Mouse (Mus musculus): ENCODE results near the gene Bnip3. TPM values are rescaled to one million over a fixed set of nuclear protein-coding genes. Genes with fewer than 3 reads are reported as not detected.

The Bnip3 gene
- polyA plus RNA-seq, 1 experiment from 2014 or later = 125 TPM

GRCm38 (mm10) chr7:138850083-138850482, 59.2 kb downstream of the Bnip3 start:
- H3K4me1 ChIP-seq (replicated peaks; ENCODE audit: insufficient read depth, low read length) = peaks cover 14% of the 10 kb centered on the region
- no peaks in the 10 kb centered on the region for H3K9me3 ChIP-seq (replicated peaks; ENCODE audit: low read length)
- no peak overlapping the region for H3K4me2 ChIP-seq (ENCODE audit: low read length)
- no peak overlapping the region for H3K4me3 ChIP-seq (replicated peaks; ENCODE audit: low read depth, low read length)
- no peaks in the 10 kb centered on the region for H3K27me3 ChIP-seq (ENCODE audit: insufficient read depth, low read length)
- DNase-seq (ENCODE audit: low spot score) = no peak
- ATAC-seq (replicated peaks; ENCODE audit: low FRiP score, low read depth) = no peak
- no peaks in the 10 kb centered on the region; the same call in 1 of the 2 replicates for H3K36me3 ChIP-seq (ENCODE audit: insufficient read depth, low read length)
- no peak overlapping the region for H3K9ac ChIP-seq (ENCODE audit: low read depth, low read length)
- no peak overlapping the region for H3K27ac ChIP-seq
- TF ChIP-seq CTCF (IDR thresholded peaks at IDR 0.05; ENCODE audit: low read depth) = no peak

DNA sequence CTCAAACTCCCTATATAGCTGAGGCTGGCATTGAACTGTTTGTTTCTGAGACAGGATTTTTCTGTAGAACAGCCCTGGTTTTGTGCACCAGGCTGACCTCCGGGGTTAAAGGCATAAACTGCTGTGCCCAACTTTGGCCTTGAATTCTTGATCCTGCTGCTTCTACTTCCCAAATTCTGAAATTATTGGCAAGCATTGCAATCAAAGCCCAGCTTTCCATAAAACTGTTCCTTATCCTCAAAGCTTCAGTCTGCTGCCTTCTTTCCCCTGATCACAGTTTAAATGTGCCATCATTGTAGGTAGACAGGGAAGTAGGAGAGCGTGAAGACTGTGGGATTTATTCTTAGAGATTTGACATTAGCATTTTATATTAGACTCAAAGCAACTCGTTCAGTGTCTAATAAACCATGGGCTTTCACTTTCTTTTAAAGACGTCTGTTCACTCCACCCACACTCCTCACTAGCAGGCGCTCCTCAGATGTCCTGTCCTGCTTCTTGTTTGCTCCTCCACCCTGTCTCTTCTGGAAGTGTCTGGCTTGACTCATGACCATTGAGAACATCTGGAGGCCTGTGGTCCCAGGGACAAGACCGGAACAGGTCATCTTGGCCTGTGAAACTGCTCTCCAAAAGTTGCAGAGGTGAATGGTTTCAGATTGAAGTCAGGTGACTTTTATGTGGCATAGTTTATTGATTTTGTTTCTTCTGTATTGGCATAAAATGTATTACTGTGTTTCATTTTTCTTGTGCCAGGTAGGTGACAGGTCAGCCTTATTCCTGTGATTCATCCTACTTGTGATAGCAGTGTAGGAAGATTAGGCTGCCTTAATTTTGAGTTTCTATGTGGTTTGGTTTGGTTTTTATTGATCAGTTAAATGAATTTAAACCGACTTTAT, 61.0 kb downstream of the Bnip3 start:
- no peak for TF ChIP-seq CTCF (IDR thresholded peaks at IDR 0.05; ENCODE audit: low read depth)

DNA sequence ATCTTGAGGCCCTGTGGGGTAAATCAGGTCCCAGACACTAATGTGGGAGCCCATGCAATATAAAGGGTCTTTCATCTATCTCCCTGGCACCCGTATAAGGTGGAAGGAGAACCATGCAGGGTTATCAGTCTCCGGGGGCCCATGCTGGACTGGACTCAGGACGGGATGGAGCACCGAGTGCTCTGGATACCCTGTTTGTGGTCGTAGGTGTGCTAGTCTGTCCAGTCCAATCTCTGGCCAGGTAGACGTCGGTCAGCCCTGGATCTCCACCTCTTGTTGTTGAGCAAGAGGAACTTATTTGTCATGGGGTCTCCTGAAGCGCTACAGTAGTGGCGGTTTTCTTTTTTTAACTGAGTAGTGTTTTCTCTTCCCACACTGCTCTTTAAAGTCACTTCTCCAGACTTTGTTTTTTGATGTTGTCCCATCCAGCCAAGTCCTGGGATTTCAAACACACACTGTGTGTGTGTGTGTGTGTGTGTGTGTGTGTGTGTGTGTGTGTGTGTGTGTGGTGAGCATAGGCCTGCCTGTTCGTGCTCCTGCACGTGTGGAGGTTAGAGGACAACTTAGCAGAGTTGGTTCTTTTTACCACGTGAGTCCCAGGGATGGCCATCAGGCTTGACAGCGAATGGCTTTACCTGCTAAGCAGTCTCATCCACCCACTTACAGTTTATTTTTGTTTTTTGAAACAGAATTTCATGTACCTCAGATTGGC, 61.8 kb downstream of the Bnip3 start:
- Histone ChIP-seq H3K9me3 (replicated peaks; ENCODE audit: low read length) (no peaks in the 10 kb centered on the region), H3K9ac (ENCODE audit: low read depth, low read length) (peak overlapping the region; percentile 90), H3K4me2 (ENCODE audit: low read length) (peak overlapping the region; percentile 91), H3K27ac (0 out of 2 replicates have a peak overlapping the region, but pooled peaks have one; percentile 96), H3K4me3 (replicated peaks; ENCODE audit: low read depth, low read length) (peak overlapping the region; percentile 96), H3K27me3 (ENCODE audit: insufficient read depth, low read length) (no peaks in the 10 kb centered on the region), H3K36me3 (ENCODE audit: insufficient read depth, low read length) (no peaks in the 10 kb centered on the region; the same call in 1 of the 2 replicates), H3K4me1 (replicated peaks; ENCODE audit: insufficient read depth, low read length) (peaks cover 32% of the 10 kb centered on the region)
- 37% methylated on average over 13 of the region's 13 CpGs for WGBS
- no peak for ATAC-seq (replicated peaks; ENCODE audit: low FRiP score, low read depth)
- TF ChIP-seq CTCF (IDR thresholded peaks at IDR 0.05; ENCODE audit: low read depth) = no peak
- DNase-seq (ENCODE audit: low spot score) = peak; percentile 9

More for the DNA sequence above, 61.0 kb downstream of the Bnip3 start:
- ATAC-seq (replicated peaks; ENCODE audit: low FRiP score, low read depth) (no peak), DNase-seq (ENCODE audit: low spot score) (no peak)
- no peaks in the 10 kb centered on the region for H3K9me3 ChIP-seq (replicated peaks; ENCODE audit: low read length)
- no peak overlapping the region for H3K9ac ChIP-seq (ENCODE audit: low read depth, low read length)
- H3K4me2 ChIP-seq (ENCODE audit: low read length) = peak overlapping the region; percentile 91; the same call in 1 of the 2 replicates
- H3K4me3 ChIP-seq (replicated peaks; ENCODE audit: low read depth, low read length) = no peak overlapping the region
- peaks cover 28% of the 10 kb centered on the region for H3K4me1 ChIP-seq (replicated peaks; ENCODE audit: insufficient read depth, low read length)
- no peaks in the 10 kb centered on the region; the same call in 1 of the 2 replicates for H3K36me3 ChIP-seq (ENCODE audit: insufficient read depth, low read length)
- no peaks in the 10 kb centered on the region for H3K27me3 ChIP-seq (ENCODE audit: insufficient read depth, low read length)
- WGBS = 74% methylated on average over 7 of the region's 7 CpGs
- no peak overlapping the region for H3K27ac ChIP-seq

DNA sequence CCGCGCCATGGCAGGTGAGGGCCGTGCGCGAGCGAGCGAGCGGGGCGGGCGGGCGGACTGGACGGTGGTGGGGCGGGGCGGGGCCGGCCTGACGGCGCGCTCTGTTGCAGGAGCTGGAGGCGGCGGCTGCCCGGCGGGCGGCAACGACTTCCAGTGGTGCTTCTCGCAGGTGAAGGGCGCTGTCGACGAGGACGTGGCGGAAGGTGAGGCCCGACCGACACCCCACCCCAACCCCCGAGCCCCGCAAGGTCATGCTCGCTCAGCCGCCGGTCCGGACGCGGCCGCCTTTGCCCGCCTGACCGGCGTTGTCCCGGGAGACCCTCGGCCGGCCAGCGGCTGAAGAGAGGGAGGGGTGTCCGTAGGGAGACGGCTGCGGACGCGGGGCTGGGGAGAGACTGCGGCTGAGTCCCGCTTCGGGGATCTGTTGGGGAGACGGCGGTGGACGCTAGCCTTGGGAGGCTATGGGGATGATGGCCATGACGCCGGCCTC, 62.8 kb downstream of the Bnip3 start:
- H3K4me2 ChIP-seq (ENCODE audit: low read length) = peak overlapping the region; percentile 91
- no peaks in the 10 kb centered on the region for H3K27me3 ChIP-seq (ENCODE audit: insufficient read depth, low read length)
- peak overlapping the region; percentile 90 for H3K9ac ChIP-seq (ENCODE audit: low read depth, low read length)
- H3K27ac ChIP-seq = peak overlapping the region; percentile 96
- DNase-seq (ENCODE audit: low spot score) (no peak), ATAC-seq (replicated peaks; ENCODE audit: low FRiP score, low read depth) (peak; percentile 80)
- no peak for TF ChIP-seq CTCF (IDR thresholded peaks at IDR 0.05; ENCODE audit: low read depth)
- H3K4me3 ChIP-seq (replicated peaks; ENCODE audit: low read depth, low read length) = peak overlapping the region; percentile 96
- peaks cover 32% of the 10 kb centered on the region for H3K4me1 ChIP-seq (replicated peaks; ENCODE audit: insufficient read depth, low read length)
- no peaks in the 10 kb centered on the region; the same call in 1 of the 2 replicates for H3K36me3 ChIP-seq (ENCODE audit: insufficient read depth, low read length)
- H3K9me3 ChIP-seq (replicated peaks; ENCODE audit: low read length) = no peaks in the 10 kb centered on the region
- under 1% methylated on average over 55 of the region's 61 CpGs for WGBS

DNA sequence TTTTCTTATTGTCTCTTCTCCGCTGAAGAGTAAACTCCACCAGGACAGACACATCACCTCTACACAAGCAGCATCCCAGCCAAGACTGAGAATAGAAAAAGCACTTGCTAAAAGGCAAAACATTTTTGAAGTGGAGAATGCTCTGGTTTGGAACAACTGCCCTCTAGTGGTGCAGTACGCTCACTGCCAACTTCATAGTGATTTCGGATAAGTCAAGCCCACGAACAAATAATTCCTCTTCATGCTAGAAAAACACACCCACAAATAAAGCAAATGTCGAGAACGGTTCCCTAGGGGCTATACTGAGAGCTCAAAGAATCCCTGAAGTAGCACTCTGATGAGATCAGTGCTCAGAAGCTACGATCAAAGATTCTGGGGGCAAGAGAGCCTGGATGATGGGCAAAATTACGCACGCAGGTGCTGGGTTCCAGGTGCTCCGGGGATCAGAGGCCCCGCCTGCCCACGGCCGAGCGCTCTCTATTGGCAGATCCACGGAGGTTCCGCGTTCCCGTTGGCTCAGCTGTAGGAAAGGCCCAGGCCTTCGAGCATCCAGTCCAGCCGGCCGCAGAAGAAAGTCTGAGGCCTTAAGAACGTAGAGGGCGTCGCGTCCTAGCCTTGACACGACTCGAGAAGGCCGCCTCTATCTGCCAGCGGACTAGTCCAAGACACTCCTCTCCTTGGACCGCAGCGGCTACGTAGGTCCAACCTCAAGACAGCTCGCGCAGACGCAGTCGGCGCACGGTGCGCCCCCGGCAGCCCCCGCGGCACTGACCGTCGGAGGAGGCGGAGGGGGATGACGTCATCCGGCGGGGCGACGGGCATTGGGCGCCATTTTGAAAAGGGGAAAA, 63.6 kb downstream of the Bnip3 start, which contains the start of the genes Ppp2r2d and Mapk1ip1:
Ppp2r2d (plus strand) TSS at position 536 of the 848 bp plus-strand sequence.
Mapk1ip1 (minus strand) TSS at position 730 of the 848 bp plus-strand sequence.
- no peaks in the 10 kb centered on the region for H3K9me3 ChIP-seq (replicated peaks; ENCODE audit: low read length)
- DNase-seq (ENCODE audit: low spot score) (peak; percentile 97), ATAC-seq (replicated peaks; ENCODE audit: low FRiP score, low read depth) (peak; percentile 94)
- H3K27ac ChIP-seq = peak within 1 kb of the TSS; percentile 96
- under 1% methylated on average over 51 of the region's 51 CpGs for whole genome bisulfite sequencing
- peak; percentile 85 for TF ChIP-seq CTCF (IDR thresholded peaks at IDR 0.05; ENCODE audit: low read depth)
- H3K4me1 ChIP-seq (replicated peaks; ENCODE audit: insufficient read depth, low read length) = peaks cover 32% of the 10 kb centered on the region
- no peaks in the 10 kb centered on the region; the same call in 1 of the 2 replicates for H3K36me3 ChIP-seq (ENCODE audit: insufficient read depth, low read length)
- peak within 1 kb of the TSS; percentile 91 for H3K4me2 ChIP-seq (ENCODE audit: low read length)
- peak within 1 kb of the TSS; percentile 96 for H3K4me3 ChIP-seq (replicated peaks; ENCODE audit: low read depth, low read length)
- H3K9ac ChIP-seq (ENCODE audit: low read depth, low read length) = peak within 1 kb of the TSS; percentile 90
- no peaks in the 10 kb centered on the region for H3K27me3 ChIP-seq (ENCODE audit: insufficient read depth, low read length)
